Mouse (Mus musculus) stomach, postnatal 0 days (tissue): ENCODE results near the gene Spint1. TPM values are rescaled to one million over a fixed set of nuclear protein-coding genes. Genes with fewer than 3 reads are reported as not detected.

Experiments
- ATAC-seq: fragments of 200-750 bp; cut with Nextera tagmentation; 2 replicates; pipeline ENCODE4 v1.8.0; 2017; ENCODE audit not compliant: low FRiP score, low TSS enrichment
- DNase-seq: peaks from one replicate; pipeline ENCODE4 v3.0.0-alpha.2; 2016; ENCODE audit warnings: low spot score
- H3K27ac ChIP-seq: fragments of 300-500 bp; sonication (generic); replicated peaks from 2 replicates; pipeline ENCODE4 v1.5.1; 2014; ENCODE audit warnings: mild to moderate bottlenecking, control low read depth
- H3K27me3 ChIP-seq: fragments of 300-500 bp; sonication (generic); 2 replicates; pipeline ENCODE4 v1.6.1; 2014; ENCODE audit warnings: low read length; ENCODE audit not compliant: control insufficient read depth, insufficient read depth
- H3K36me3 ChIP-seq: fragments of 300-500 bp; sonication (generic); 2 replicates; pipeline ENCODE4 v1.6.1; 2014; ENCODE audit warnings: low read length, mixed read lengths; ENCODE audit not compliant: control insufficient read depth, insufficient read depth
- H3K4me1 ChIP-seq: fragments of 300-500 bp; sonication (generic); replicated peaks from 2 replicates; pipeline ENCODE4 v1.6.1; 2014; ENCODE audit warnings: antibody characterized with exemption; ENCODE audit not compliant: control insufficient read depth, insufficient read depth
- H3K4me2 ChIP-seq: fragments of 300-500 bp; sonication (generic); replicated peaks from 2 replicates; pipeline ENCODE4 v1.6.1; 2014; ENCODE audit warnings: low read depth, mild to moderate bottlenecking, control low read depth, moderate library complexity
- H3K4me3 ChIP-seq: fragments of 300-500 bp; sonication (generic); 2 replicates; pipeline ENCODE4 v1.5.1; 2014; ENCODE audit warnings: low read depth, low read length, control low read depth
- H3K9ac ChIP-seq: fragments of 300-500 bp; sonication (generic); 2 replicates; pipeline ENCODE4 v1.6.1; 2014; ENCODE audit warnings: mild to moderate bottlenecking, low read length, control low read depth, mixed read lengths
- H3K9me3 ChIP-seq: fragments of 300-500 bp; sonication (generic); 2 replicates; pipeline ENCODE4 v1.6.1; 2016; ENCODE audit warnings: low read length; ENCODE audit not compliant: control insufficient read depth
- CTCF ChIP-seq: IDR thresholded peaks from 2 replicates; pipeline ENCODE4 v1.5.1; 2016; ENCODE audit warnings: antibody characterized with exemption, low read depth, mild to moderate bottlenecking, moderate library complexity
- EP300 ChIP-seq: optimal IDR thresholded peaks from 2 replicates; pipeline ENCODE3; 2016; ENCODE audit warnings: antibody characterized with exemption
- WGBS: fragments of 180-500 bp; shearing (Covaris S2); extraction: QIAGEN DNeasy Blood & Tissue Kit; methylation state at CpG from one replicate; pipeline ENCODE4 v1.1.7; 2014; 5-methylcytosine and 5-hydroxymethylcytosine counted together
- polyA plus RNA-seq: library from polyadenylated mRNA; unstranded; fragments of >200 nt; fragmentation: Nextera tagmentation; extraction: Ambion mirVana; gene quantifications from 2 replicates; pipeline ENCODE4 v1.2.1, GENCODE M21; 2015

Gene Spint1
- polyA plus RNA-seq, 1 experiment from 2014 or later, result 70.9 TPM

DNA sequence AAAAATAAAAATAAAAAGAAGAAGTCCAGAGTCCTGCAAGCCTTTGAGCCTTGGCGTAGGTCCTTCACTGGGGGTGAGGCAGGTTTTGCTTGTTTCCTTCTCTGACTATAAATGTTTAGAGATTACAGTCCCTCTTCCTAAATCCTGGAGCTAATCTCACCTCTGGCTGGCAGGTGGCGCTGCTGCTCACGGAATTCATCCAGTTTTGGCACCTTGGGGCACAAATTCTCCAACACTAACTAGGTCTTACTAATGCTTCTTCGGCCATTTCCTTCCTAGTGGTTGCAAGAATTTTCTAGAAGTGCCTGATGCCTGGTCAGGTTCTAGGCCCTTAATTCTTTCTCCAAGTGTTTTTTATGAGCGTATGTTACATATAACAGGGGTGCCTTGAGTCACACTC, 61.2 kb downstream of the Spint1 start:
- Histone ChIP-seq H3K9ac (no peak overlapping the region), H3K27ac (no peak overlapping the region), H3K4me2 (no peak overlapping the region), H3K4me3 (no peak overlapping the region), H3K36me3 (peaks cover 14% of the 10 kb centered on the region), H3K27me3 (no peaks in the 10 kb centered on the region), H3K4me1 (peaks cover 8% of the 10 kb centered on the region), H3K9me3 (no peaks in the 10 kb centered on the region)
- ATAC-seq (no peak), DNase-seq (peak; percentile 77)
- TF ChIP-seq EP300, result no peak
- TF ChIP-seq CTCF, result peak; percentile 82
- WGBS, result 36% methylated on average over 5 of the region's 5 CpGs

DNA sequence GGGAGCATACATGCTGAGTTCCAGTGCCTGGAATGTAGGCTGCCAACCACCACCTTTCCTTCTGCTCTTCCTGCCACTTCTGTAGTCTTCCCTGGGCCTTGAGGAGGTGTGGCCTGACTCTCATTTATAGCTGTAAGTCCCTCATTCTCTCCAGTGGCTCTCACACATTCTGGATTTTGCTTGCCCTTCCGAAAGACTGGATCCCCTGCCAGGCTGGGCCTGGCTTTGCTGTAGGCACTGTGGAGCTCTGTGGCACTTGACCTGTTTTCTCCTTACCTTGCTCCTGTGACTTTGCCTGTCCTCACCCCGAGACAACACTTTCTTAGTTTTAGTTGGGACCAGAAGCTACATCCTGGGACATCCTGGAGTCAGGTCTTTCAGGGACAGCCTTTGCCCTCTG, 61.7 kb downstream of the Spint1 start:
- DNase-seq, result no peak
- Histone ChIP-seq H3K4me1 (peaks cover 8% of the 10 kb centered on the region), H3K27me3 (no peaks in the 10 kb centered on the region), H3K9me3 (no peaks in the 10 kb centered on the region), H3K4me3 (no peak overlapping the region), H3K9ac (no peak overlapping the region), H3K27ac (no peak overlapping the region), H3K4me2 (no peak overlapping the region), H3K36me3 (peaks cover 11% of the 10 kb centered on the region)
- 90% methylated on average over 2 of the region's 2 CpGs for WGBS
- ATAC-seq, result no peak
- TF ChIP-seq EP300 (no peak), CTCF (no peak)

Other genes with a start within 250 kb of the Spint1 start
- 20.7 and 21.3 TPM in 2 replicates for gene Ccdc32, start 208.0 kb upstream of the Spint1 start, polyA plus RNA-seq
- gene Rpusd2, start 202.6 kb upstream of the Spint1 start, polyA plus RNA-seq, result 1.8 and 2.0 TPM in 2 replicates
- gene Knl1, start 190.2 kb upstream of the Spint1 start, polyA plus RNA-seq, result 9.9 and 15.5 TPM in 2 replicates
- 11.2 and 12.9 TPM in 2 replicates for gene Rad51, start 124.6 kb upstream of the Spint1 start, polyA plus RNA-seq
- gene Rmdn3, start 80.3 kb upstream of the Spint1 start, polyA plus RNA-seq, result 40.1 and 40.5 TPM in 2 replicates
- 1.3 and 1.5 TPM in 2 replicates for gene Gchfr, start 69.6 kb upstream of the Spint1 start, polyA plus RNA-seq
- 4.3 and 4.9 TPM in 2 replicates for gene Gm14137, start 62.9 kb upstream of the Spint1 start, polyA plus RNA-seq
- 28.5 and 30.9 TPM in 2 replicates for gene Zfyve19, start 28.7 kb upstream of the Spint1 start, polyA plus RNA-seq
- gene Dnajc17, start 28.6 kb upstream of the Spint1 start, polyA plus RNA-seq, result 11.7 and 12.5 TPM in 2 replicates
- 0.57 and 0.81 TPM in 2 replicates for gene Ppp1r14d, start 7.5 kb upstream of the Spint1 start, polyA plus RNA-seq
- 17.0 and 19.4 TPM in 2 replicates for gene Rhov, start 33.9 kb downstream of the Spint1 start, polyA plus RNA-seq
- gene Vps18, start 51.4 kb downstream of the Spint1 start, polyA plus RNA-seq, result 7.7 and 8.0 TPM in 2 replicates
- gene Dll4, start 88.4 kb downstream of the Spint1 start, polyA plus RNA-seq, result 3.7 TPM in 2 replicates
- 2.0 and 2.6 TPM in 2 replicates for gene Chac1, start 113.9 kb downstream of the Spint1 start, polyA plus RNA-seq
- gene Ino80, start 240.3 kb downstream of the Spint1 start, polyA plus RNA-seq, result 1.9 and 2.0 TPM in 2 replicates